Mouse (Mus musculus) cerebellum, adult 2 months (tissue): ENCODE data around the gene Rbm47.

ENCODE experiments used
- CTCF ChIP-seq: fragments of 200-500 bp; IDR thresholded peaks from 2 replicates; pipeline ENCODE4 v1.5.1; 2011; ENCODE audit warnings: low read depth, mild to moderate bottlenecking, control low read depth, low read length, moderate library complexity, borderline replicate concordance; ENCODE audit not compliant: insufficient read depth
- POLR2A ChIP-seq: fragments of 200-500 bp; IDR thresholded peaks from 2 replicates; pipeline ENCODE4 v1.6.1; 2011; ENCODE audit warnings: low read length, control low read depth, borderline replicate concordance; ENCODE audit not compliant: insufficient read depth

- no peak for TF ChIP-seq POLR2A
- TF ChIP-seq CTCF, result peak; percentile 34; the same call in 1 of the 2 replicates
Observed at GRCm38 (mm10) chr5:66083350-66083749, 89.6 kb downstream of the Rbm47 start.
